Mouse (Mus musculus) neural tube, embryonic 13.5 days (tissue): Measurements from ENCODE around the gene 4930442H23Rik. TPM values are rescaled to one million over a fixed set of nuclear protein-coding genes. Genes with fewer than 3 reads are reported as not detected.
"Not testable (repeated sequence)": the region's sequence is repeated elsewhere in the genome, so short reads cannot be mapped to it uniquely, and the experiment has no call there.

ENCODE experiments used
- ATAC-seq: fragments of 200-750 bp; cut with Nextera tagmentation; 2 replicates; pipeline ENCODE4 v1.8.0; 2017; ENCODE audit warnings: low read depth, mild to moderate bottlenecking, moderate TSS enrichment, moderate library complexity
- H3K27ac ChIP-seq: fragments of 300-500 bp; sonication (generic); replicated peaks from 2 replicates; pipeline ENCODE4 v1.5.1; 2015; ENCODE audit warnings: moderate library complexity, mild to moderate bottlenecking, inconsistent platforms
- H3K27me3 ChIP-seq: fragments of 300-500 bp; sonication (generic); 2 replicates; pipeline ENCODE4 v1.6.1; 2015; ENCODE audit warnings: mild to moderate bottlenecking, inconsistent platforms
- H3K36me3 ChIP-seq: fragments of 300-500 bp; sonication (generic); 2 replicates; pipeline ENCODE4 v1.6.1; 2015; ENCODE audit warnings: mild to moderate bottlenecking, inconsistent platforms
- H3K4me1 ChIP-seq: fragments of 300-500 bp; sonication (generic); replicated peaks from 2 replicates; pipeline ENCODE4 v1.6.1; 2015; ENCODE audit warnings: inconsistent platforms
- H3K4me2 ChIP-seq: fragments of 300-500 bp; sonication (generic); 2 replicates; pipeline ENCODE4 v1.6.1; 2015; ENCODE audit warnings: inconsistent platforms, mild to moderate bottlenecking, moderate library complexity
- H3K4me3 ChIP-seq: fragments of 300-500 bp; sonication (generic); 2 replicates; pipeline ENCODE4 v1.5.1; 2015; ENCODE audit warnings: mild to moderate bottlenecking, inconsistent platforms
- H3K9ac ChIP-seq: fragments of 300-500 bp; sonication (generic); 2 replicates; pipeline ENCODE4 v1.6.1; 2015; ENCODE audit warnings: moderate library complexity, mild to moderate bottlenecking, inconsistent platforms
- H3K9me3 ChIP-seq: fragments of 300-500 bp; sonication (generic); 2 replicates; pipeline ENCODE4 v1.6.1; 2016; ENCODE audit warnings: inconsistent platforms
- WGBS: fragments of 180-500 bp; shearing (Covaris S2); methylation state at CpG from one replicate; pipeline ENCODE4 v1.1.7; 2015; 5-methylcytosine and 5-hydroxymethylcytosine counted together
- polyA plus RNA-seq: library from polyadenylated mRNA; unstranded; fragments of >200 nt; fragmentation: Nextera tagmentation; extraction: Ambion mirVana; gene quantifications from 2 replicates; pipeline ENCODE4 v1.2.1, GENCODE M21; 2015

Gene 4930442H23Rik
- polyA plus RNA-seq, 1 experiment from 2014 or later = not detected

DNA sequence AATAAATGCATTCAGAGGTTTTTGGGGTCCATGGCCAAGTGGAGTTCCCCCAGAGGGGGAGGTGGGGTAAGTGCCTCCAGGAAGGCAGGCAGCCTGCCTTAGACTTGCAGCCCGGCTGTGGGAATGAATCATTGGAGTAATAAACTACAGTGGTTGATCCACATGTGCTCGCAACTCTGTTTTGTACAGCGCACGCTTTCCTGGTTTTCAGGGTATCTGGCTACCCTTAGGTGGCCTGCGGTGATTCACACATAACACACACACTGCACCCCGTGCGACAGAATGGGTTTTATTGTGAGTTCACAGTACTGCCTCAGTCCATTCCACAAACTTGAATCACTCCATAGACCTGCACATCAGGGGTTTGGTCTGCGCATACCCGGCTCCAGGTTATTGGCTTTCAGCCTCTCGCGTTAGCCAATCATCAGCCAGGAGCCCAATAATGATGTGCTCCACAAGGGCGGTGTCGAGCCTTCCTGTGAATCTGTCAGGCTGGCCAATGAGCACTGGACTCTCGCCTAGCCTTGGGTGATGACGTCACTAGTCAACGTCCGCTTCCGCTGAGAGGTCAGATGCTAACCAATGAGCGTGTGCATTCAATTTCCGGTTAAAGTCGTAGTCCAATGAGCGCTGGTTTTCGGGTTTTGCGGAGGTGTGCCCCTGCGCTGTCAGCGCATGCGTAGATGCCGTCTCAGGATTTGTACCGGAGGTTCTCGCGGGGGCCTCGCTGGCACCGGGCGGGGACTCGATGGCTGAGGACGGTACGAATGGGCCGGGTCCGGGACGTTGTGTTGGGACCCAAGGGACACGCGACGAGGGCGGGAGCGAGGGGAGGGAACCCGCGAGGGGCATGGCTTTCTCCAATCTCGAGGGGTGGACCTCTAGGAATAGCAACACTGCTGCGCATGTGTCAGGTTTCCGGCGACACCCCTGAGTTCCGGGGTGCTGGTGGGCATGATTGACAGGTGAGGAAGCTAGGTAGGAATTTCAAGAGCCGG is 1.0 kb downstream of the 4930442H23Rik start, which contains the start of gene Dapk3:
Gene Dapk3 (plus strand): TSS at position 670 of the 998 bp plus-strand sequence.
- Histone ChIP-seq H3K4me2 (peak within 1 kb of the TSS; percentile 61), H3K27ac (peak within 1 kb of the TSS; percentile 90), H3K27me3 (no peaks in the 10 kb centered on the region), H3K9ac (peak within 1 kb of the TSS; percentile 81), H3K4me1 (peaks cover 61% of the 10 kb centered on the region), H3K4me3 (peak within 1 kb of the TSS; percentile 71), H3K36me3 (peaks cover 80% of the 10 kb centered on the region), H3K9me3 (no peaks in the 10 kb centered on the region)
- WGBS = 4% methylated on average over 53 of the region's 53 CpGs
- peak; percentile 94 for ATAC-seq

DNA sequence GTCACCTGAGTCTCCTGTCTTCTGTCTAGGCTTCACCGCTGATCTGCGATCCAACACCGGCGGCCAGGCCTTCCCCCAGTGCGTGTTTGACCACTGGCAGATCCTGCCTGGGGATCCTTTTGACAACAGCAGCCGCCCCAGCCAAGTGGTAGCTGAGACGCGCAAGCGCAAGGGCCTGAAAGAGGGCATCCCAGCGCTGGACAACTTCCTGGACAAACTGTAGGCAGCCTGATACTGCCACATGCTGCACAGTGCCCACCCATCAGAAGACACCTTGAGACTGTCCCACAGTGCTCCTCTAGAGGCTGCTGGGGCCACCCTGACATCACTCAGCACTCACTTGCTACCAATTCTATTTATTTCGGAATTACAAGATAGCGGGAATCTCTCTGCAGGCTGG is 1.8 kb downstream of the 4930442H23Rik start:
- not testable (repeated sequence) for H3K9me3 ChIP-seq, ATAC-seq, H3K4me2 ChIP-seq, H3K9ac ChIP-seq, H3K27me3 ChIP-seq, H3K4me3 ChIP-seq
- peaks cover 77% of the 10 kb centered on the region for H3K36me3 ChIP-seq
- peak overlapping the region; percentile 72; the same call in 1 of the 2 replicates for H3K27ac ChIP-seq
- 83% methylated on average over 12 of the region's 12 CpGs for WGBS
- peaks cover 66% of the 10 kb centered on the region for H3K4me1 ChIP-seq

DNA sequence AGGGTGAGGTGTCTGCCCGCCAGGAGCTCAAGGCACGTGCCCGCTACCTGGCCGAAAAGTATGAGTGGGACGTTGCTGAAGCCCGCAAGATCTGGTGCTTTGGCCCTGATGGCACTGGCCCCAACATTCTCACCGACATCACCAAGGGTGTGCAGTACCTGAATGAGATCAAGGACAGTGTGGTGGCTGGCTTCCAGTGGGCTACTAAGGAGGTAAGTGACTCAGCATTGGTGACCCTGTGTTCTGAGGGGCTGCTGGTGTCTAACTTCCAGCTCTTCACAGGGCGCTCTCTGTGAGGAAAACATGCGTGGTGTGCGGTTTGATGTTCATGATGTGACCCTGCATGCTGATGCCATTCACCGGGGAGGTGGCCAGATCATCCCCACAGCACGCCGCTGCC is 2.7 kb downstream of the 4930442H23Rik start:
- Histone ChIP-seq H3K9me3 (no peaks in the 10 kb centered on the region), H3K36me3 (peaks cover 71% of the 10 kb centered on the region), H3K27ac (no peak overlapping the region), H3K9ac (no peak overlapping the region), H3K4me3 (no peak overlapping the region), H3K27me3 (no peaks in the 10 kb centered on the region), H3K4me2 (no peak overlapping the region), H3K4me1 (peaks cover 68% of the 10 kb centered on the region)
- 94% methylated on average over 13 of the region's 13 CpGs for WGBS
- ATAC-seq = no peak

DNA sequence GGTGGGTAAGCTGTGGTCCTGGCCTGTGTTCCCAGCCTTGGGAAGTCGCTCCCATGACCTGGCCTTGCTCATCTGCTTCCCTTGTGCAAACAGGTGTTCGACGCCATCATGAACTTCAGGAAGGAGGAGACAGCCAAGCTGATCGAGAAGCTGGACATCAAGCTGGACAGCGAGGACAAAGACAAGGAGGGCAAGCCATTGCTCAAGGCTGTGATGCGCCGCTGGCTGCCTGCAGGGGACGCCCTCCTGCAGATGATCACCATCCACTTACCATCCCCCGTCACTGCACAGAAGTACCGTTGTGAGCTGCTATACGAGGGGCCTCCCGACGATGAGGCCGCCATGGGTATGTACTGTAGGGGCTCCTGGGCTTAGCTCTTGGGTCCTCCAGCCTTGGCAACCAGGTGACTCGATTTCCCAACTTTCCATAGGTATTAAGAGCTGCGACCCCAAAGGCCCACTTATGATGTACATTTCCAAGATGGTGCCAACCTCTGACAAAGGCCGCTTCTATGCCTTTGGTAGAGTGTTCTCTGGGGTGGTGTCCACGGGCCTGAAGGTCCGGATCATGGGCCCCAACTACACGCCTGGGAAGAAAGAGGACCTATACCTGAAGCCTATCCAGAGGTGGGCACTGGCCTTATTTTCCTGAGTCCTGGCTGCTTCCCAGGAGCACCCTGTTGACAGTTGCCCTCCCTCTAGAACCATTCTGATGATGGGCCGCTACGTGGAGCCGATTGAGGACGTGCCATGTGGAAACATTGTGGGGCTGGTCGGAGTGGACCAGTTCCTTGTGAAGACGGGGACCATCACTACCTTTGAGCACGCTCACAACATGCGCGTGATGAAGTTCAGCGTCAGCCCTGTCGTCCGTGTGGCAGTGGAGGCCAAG is 4.0 kb downstream of the 4930442H23Rik start:
- no peak for ATAC-seq
- Histone ChIP-seq H3K27me3 (no peaks in the 10 kb centered on the region), H3K4me2 (no peak overlapping the region), H3K4me3 (no peak overlapping the region), H3K9me3 (no peaks in the 10 kb centered on the region), H3K4me1 (peaks cover 78% of the 10 kb centered on the region), H3K36me3 (peaks cover 60% of the 10 kb centered on the region), H3K27ac (no peak overlapping the region; the same call in none of the 2 replicates), H3K9ac (no peak overlapping the region)
- 91% methylated on average over 32 of the region's 32 CpGs for WGBS

DNA sequence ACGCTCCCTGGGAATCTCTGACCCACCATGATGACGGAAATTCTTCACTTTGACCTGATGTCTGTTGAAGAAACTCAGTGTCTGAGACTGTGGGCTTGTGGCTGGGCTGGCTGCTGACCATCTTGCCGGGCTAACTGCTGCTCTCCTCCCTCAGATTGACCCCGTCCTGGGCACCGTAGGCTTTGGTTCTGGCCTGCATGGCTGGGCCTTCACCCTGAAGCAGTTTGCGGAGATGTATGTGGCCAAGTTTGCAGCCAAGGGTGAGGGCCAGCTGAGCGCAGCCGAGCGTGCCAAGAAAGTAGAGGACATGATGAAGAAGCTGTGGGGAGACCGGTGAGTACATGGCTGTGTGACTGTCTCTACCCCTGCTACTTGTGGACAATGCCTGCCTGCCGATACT is 4.7 kb downstream of the 4930442H23Rik start:
- no peak overlapping the region for H3K9ac ChIP-seq
- peaks cover 53% of the 10 kb centered on the region for H3K36me3 ChIP-seq
- H3K4me2 ChIP-seq = no peak overlapping the region
- no peak for ATAC-seq
- H3K27ac ChIP-seq = no peak overlapping the region
- peaks cover 78% of the 10 kb centered on the region for H3K4me1 ChIP-seq
- H3K9me3 ChIP-seq = no peaks in the 10 kb centered on the region
- H3K4me3 ChIP-seq = 0 out of 2 replicates have a peak overlapping the region, but pooled peaks have one; percentile 91
- WGBS = 96% methylated on average over 11 of the region's 11 CpGs
- no peaks in the 10 kb centered on the region for H3K27me3 ChIP-seq

DNA sequence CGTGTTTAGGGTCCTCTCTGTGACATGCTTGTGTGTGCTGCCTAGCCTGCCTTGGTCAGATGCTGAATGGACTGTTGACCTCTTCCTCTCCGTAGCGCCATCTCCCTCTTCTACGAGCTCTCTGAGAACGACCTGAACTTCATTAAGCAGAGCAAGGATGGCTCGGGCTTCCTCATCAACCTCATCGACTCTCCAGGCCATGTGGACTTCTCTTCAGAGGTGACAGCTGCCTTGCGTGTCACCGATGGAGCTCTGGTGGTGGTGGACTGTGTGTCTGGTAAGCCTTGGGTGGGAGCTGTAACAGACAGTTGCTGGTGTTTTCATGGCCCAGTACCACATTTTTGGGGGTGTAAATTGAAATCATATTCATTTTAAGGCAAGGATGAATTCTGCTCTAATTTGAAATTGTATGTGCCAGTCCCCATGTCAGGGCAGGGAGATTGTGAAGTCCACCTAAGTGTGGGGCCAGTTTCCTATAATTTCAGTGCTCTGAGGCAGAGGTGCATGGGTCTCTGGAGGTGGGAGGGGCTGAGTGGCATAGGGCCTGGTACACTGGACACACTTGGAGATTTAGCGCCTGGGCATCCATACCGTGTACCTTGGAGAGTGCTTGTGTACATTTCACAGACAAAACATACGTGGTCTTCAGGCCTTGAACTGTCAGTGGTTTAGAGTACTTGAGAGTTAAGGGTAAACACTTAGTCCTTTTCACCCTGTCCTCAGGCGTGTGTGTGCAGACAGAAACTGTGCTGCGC is 5.5 kb downstream of the 4930442H23Rik start:
- peak overlapping the region; percentile 91 for H3K4me3 ChIP-seq
- H3K4me2 ChIP-seq = peak overlapping the region; percentile 98
- peak overlapping the region; percentile 97 for H3K9ac ChIP-seq
- no peak overlapping the region for H3K27ac ChIP-seq
- no peak for ATAC-seq
- H3K4me1 ChIP-seq = peaks cover 80% of the 10 kb centered on the region
- H3K9me3 ChIP-seq = no peaks in the 10 kb centered on the region
- H3K27me3 ChIP-seq = no peaks in the 10 kb centered on the region
- 69% methylated on average over 14 of the region's 14 CpGs for WGBS
- H3K36me3 ChIP-seq = peaks cover 53% of the 10 kb centered on the region

DNA sequence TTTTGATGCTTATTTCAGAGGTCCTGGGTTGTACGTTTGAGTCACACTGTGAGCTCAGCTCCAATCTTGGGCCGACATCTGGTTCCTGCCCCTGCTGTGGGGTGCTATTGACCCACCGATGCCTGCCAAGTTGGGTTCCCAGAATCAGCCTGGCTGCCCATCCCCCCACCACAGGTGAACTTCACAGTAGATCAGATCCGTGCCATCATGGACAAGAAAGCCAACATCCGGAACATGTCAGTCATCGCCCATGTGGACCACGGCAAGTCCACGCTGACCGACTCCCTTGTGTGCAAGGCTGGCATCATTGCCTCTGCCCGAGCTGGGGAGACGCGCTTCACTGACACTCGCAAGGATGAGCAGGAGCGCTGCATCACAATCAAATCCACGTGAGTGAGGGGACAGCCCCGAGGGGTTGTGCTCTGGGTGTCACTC is 6.1 kb downstream of the 4930442H23Rik start:
- Histone ChIP-seq H3K36me3 (peaks cover 53% of the 10 kb centered on the region), H3K27me3 (no peaks in the 10 kb centered on the region), H3K9me3 (no peaks in the 10 kb centered on the region), H3K4me3 (peak overlapping the region; percentile 91), H3K27ac (peak overlapping the region; percentile 92), H3K4me1 (peaks cover 86% of the 10 kb centered on the region), H3K4me2 (peak overlapping the region; percentile 98), H3K9ac (peak overlapping the region; percentile 97)
- ATAC-seq = no peak
- 14% methylated on average over 16 of the region's 16 CpGs for WGBS

DNA sequence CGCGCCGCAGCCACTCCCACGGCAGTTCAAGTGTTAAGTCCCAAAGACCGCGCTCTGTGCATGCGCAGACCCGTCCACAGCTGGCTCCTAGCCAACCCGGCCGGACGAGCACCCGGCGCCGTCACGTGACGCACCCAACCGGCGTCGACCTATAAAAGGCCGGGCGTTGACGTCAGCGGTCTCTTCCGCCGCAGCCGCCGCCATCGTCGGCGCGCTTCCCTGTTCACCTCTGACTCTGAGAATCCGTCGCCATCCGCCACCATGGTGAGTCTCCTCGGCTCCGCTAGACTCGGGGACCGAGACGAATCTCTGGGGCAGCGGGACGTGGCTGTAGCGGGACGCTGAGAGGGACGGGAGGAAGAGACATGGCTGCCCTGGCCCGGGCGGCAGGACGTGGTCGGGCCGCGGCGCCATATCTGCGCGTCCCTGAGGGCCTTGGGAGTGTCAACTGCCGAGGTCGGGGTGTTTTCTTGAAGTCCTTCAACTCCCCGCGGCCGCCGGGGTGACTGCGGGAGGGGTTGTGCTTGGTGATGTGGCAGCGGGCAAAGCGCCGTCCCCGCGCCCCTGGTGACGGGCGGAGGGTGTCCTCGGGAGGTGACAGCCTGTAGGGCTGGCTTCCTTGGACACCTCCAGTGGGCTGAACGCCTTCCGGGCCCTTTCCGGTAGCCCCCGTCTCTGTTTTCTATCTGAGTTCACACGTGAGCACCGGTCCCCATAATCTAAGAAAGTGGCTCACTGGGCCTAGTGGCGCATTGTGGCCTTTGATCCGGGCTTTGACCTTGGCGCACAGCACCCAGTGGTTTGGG is 7.0 kb downstream of the 4930442H23Rik start, which contains the start of gene Eef2:
Gene Eef2 (plus strand): TSS at position 166 of the 806 bp plus-strand sequence.
- Histone ChIP-seq H3K27me3 (no peaks in the 10 kb centered on the region), H3K4me3 (peak within 1 kb of the TSS; percentile 91), H3K4me2 (peak within 1 kb of the TSS; percentile 98), H3K9me3 (no peaks in the 10 kb centered on the region), H3K4me1 (peaks cover 78% of the 10 kb centered on the region), H3K27ac (peak within 1 kb of the TSS; percentile 97), H3K9ac (peak within 1 kb of the TSS; percentile 97), H3K36me3 (peaks cover 45% of the 10 kb centered on the region)
- under 1% methylated on average over 77 of the region's 77 CpGs for WGBS
- peak; percentile 70 for ATAC-seq

DNA sequence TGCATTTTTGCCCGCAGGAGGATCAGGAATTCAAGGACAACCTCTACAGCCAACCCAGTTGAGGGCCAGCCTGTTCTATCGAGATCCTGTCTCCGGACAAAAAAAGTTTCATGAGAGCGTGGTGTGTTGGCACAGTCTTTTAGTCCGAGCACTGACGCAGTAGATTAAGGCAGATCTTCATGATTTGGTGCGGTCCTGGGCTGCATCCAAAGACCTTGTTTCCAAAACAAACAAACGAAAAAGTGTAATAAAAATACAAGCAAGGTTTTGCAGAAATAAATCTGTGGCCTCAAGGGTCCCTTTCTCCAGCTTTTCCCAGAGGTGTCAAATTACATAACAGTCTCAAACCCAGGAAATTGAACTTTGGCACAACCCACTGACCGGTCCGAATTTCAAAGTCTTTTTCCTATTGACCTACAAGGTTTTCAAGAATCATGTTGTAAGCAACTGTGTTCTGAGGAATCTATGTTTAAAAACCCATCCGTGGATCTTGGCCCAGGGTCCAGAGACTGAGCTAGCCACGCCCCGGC is 7.6 kb downstream of the 4930442H23Rik start:
- Histone ChIP-seq H3K27me3 (no peaks in the 10 kb centered on the region), H3K4me1 (peaks cover 71% of the 10 kb centered on the region), H3K9ac (peak overlapping the region; percentile 59), H3K27ac (peak overlapping the region; percentile 97), H3K4me2 (peak overlapping the region; percentile 58), H3K4me3 (peak overlapping the region; percentile 91), H3K36me3 (peaks cover 38% of the 10 kb centered on the region), H3K9me3 (no peaks in the 10 kb centered on the region)
- no peak for ATAC-seq
- whole genome bisulfite sequencing = 7% methylated on average over 13 of the region's 13 CpGs

DNA sequence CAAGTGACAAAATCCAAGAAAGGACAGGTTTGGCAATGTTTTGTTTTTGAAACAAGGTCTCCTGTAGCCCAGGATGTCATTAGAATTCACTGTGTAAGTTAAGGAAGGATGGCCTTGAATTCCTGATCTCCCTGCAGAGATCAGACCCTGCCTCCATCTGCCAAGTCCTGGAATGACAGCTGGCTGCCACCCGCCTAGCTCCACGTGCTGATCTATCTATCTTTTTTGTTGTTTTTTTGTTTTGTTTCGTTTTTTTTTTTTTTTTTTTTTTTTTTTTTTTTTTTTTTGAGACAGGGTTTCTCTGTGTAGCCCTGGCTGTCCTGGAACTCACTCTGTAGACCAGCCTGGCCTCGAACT is 8.3 kb downstream of the 4930442H23Rik start:
- Histone ChIP-seq H3K4me2 (peak overlapping the region; percentile 71), H3K27ac (peak overlapping the region; percentile 97), H3K4me3 (peak overlapping the region; percentile 37; the same call in 1 of the 2 replicates), H3K9ac (peak overlapping the region; percentile 75), H3K36me3 (peaks cover 32% of the 10 kb centered on the region), H3K4me1 (peaks cover 66% of the 10 kb centered on the region)
- not testable (repeated sequence) for H3K9me3 ChIP-seq, ATAC-seq, H3K27me3 ChIP-seq
- WGBS = 10% methylated on average over 4 of the region's 4 CpGs
